Mouse (Mus musculus): ENCODE data around the gene Gm11037. TPM values are rescaled to one million over a fixed set of nuclear protein-coding genes. Genes with fewer than 3 reads are reported as not detected.

Gene Gm11037
- polyA plus RNA-seq, 1 experiment from 2014 or later: not detected

DNA sequence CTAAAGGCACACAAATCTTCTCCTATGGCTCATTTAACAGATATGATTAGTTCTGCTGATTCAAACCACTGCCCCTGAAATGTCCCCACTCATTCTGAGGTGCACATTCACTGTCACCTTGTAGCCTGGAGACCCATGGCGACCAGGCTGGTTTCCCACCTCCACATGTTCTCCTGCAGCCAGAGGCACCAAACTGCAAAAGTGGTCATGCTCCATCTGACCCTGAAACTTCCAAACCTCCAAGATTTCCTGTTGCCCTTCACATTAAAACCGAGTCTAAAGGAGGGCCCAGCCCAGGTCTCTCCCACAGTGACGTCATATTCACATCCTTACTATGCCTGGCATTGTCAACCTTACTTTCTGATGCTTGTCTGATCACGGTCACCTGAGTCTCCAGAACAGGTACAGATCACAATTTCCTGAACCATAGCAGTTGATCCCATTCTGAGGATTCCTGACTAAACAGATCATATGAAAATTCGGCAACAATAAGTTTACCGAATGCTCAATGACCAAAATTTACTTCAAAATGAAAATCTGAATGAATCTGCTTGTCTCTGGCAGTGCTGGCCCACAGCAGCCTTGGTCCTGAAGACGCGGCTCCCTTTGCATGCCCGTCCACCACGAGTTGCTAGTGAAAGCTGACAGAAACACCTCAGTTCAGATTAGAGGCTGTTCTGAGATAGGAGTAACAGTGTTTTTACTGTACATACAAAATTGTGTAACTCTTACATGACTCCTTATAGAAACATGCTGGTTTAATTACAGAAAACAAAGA, 997 bp upstream of the Gm11037 start:
- Histone ChIP-seq H3K9ac (no peak overlapping the region), H3K4me2 (no peak overlapping the region), H3K36me3 (replicated peaks) (no peaks in the 10 kb centered on the region), H3K4me3 (no peak overlapping the region), H3K27ac (no peak overlapping the region), H3K4me1 (peaks cover 3% of the 10 kb centered on the region), H3K27me3 (replicated peaks) (no peaks in the 10 kb centered on the region), H3K9me3 (no peaks in the 10 kb centered on the region)
- ATAC-seq (replicated peaks): no peak
- WGBS: 88% methylated on average over 10 of the region's 10 CpGs

DNA sequence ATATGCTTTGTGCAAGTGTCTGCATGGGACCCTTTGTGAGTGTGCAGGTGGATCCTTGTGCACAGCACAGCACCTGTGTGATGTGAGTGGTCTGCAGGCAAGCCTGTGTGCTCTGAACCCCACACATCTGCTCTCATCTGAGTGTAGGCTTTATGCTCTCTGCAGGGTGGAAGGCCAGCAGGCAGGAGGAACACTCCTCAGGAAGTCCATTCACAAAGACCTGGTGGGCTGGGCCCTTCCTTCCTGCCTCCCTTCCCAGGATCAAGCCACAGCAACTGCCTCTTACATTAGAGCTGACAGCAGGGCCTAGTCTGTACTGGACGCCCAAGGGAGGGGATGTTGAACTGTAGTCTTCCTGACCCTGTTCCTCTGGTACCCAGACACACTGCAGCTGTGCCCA, 1.1 kb downstream of the Gm11037 start:
- 67% methylated on average over 1 of the region's 1 CpGs for WGBS
- Histone ChIP-seq H3K36me3 (replicated peaks) (no peaks in the 10 kb centered on the region), H3K4me1 (no peaks in the 10 kb centered on the region), H3K27ac (no peak overlapping the region), H3K27me3 (replicated peaks) (no peaks in the 10 kb centered on the region), H3K4me3 (no peak overlapping the region), H3K9me3 (no peaks in the 10 kb centered on the region), H3K9ac (no peak overlapping the region), H3K4me2 (no peak overlapping the region)
- no peak for ATAC-seq (replicated peaks)

DNA sequence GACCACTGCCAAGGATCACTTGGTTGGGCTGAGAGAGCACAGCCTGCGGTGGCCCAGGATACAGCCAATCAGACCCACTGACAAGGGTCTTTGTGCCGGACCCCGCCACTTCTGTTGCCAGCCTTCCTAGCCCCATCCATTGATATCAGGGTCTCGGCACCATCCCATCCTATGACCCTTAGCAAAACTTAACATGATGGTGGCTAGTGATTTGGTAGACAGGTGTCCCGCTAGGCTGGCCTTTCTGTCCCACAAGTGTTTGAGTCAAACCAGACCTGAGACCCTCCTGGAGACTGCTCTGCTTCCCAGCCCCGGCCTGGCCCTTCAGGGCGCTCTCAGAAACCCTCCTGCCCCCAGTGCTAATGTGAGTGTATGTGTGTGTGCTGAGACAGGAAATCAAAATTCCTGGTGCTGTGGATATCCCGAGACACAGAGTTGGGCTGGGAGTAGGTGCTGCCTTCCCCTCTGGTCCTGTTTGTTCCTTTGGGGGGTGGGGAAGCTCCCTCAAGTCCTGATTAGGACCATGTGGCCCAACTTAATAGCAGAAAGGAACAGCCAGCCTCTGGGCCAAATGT, 1.6 kb downstream of the Gm11037 start:
- 84% methylated on average over 8 of the region's 8 CpGs for WGBS
- no peaks in the 10 kb centered on the region for H3K36me3 ChIP-seq (replicated peaks)
- no peaks in the 10 kb centered on the region for H3K4me1 ChIP-seq
- no peak overlapping the region for H3K4me2 ChIP-seq
- H3K9me3 ChIP-seq: no peaks in the 10 kb centered on the region
- no peak for ATAC-seq (replicated peaks)
- H3K27ac ChIP-seq: no peak overlapping the region
- no peak overlapping the region for H3K9ac ChIP-seq
- no peak overlapping the region for H3K4me3 ChIP-seq
- no peaks in the 10 kb centered on the region for H3K27me3 ChIP-seq (replicated peaks)

DNA sequence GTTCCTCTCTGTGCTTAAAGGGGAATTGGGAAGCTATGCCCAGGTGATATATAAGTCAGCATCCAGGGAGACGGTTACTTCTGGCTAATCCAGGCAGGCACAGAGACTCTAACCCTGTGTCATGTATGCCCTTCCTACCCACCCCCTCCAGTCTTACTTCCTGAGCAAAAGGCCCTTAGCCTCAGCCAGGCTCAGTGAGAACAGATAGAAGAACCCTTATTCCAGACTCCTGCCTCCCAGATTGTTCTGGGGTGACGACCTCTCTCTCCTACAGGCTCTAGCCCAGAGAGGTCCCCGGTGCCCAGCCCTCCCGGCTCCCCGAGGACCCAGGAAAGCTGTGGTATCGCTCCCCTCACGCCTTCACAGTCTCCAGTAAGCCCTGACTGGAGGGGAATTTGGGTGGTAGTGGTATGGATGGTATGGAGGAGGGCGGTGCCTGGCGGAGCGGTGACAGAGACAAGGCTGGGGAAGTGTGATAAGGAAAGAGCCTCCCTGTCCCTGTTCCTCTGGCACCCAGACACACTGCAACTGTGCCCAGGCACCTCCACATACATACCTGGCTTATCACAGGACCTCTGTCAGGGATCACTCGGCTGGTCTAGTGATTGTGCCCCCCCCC, 2.3 kb downstream of the Gm11037 start:
- Histone ChIP-seq H3K4me2 (no peak overlapping the region), H3K36me3 (replicated peaks) (no peaks in the 10 kb centered on the region), H3K9ac (no peak overlapping the region), H3K9me3 (no peaks in the 10 kb centered on the region), H3K4me3 (no peak overlapping the region), H3K27me3 (replicated peaks) (no peaks in the 10 kb centered on the region), H3K27ac (no peak overlapping the region), H3K4me1 (no peaks in the 10 kb centered on the region)
- ATAC-seq (replicated peaks): no peak
- 82% methylated on average over 11 of the region's 11 CpGs for WGBS

DNA sequence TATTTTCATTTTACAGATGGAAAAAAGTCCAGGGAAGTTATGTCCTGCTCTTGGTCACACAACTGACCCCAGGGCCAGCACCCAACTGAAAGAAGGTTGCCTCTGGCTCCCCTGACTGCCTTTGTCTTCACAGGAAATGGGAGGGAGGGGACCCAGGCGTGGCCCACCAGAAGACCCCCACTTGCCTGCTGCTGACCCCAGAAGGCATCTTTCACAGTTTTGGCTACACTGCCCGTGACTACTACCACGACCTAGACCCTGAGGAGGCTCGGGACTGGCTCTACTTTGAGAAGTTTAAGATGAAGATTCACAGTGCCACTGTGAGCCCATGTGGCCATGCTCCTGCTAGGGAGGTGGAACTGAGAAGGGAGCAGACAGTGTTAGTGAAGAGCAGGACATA, 5.0 kb downstream of the Gm11037 start:
- no peak overlapping the region for H3K4me2 ChIP-seq
- ATAC-seq (replicated peaks): no peak
- no peaks in the 10 kb centered on the region for H3K27me3 ChIP-seq (replicated peaks)
- H3K36me3 ChIP-seq (replicated peaks): no peaks in the 10 kb centered on the region
- no peaks in the 10 kb centered on the region for H3K9me3 ChIP-seq
- H3K27ac ChIP-seq: no peak overlapping the region
- no peak overlapping the region for H3K4me3 ChIP-seq
- no peaks in the 10 kb centered on the region for H3K4me1 ChIP-seq
- WGBS: 84% methylated on average over 4 of the region's 4 CpGs
- no peak overlapping the region for H3K9ac ChIP-seq

DNA sequence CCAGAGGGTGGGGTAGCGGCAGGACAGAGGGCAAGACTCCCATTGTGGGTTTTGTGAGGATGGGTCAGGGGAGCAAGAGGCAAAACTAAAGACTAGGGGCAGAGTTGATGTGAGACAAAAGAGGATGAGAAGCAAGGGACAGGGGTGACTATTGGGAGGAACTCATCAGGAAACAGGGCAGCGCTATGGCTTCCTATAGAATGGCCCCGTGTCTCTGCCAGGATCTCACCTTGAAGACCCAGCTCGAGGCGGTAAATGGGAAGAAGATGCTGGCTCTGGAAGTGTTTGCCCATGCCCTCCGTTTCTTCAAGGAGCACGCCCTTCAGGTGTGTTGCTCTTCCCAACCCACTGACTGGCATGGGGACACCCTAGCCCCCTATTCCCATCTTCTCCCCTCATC, 5.5 kb downstream of the Gm11037 start:
- Histone ChIP-seq H3K9ac (no peak overlapping the region), H3K4me2 (no peak overlapping the region), H3K36me3 (replicated peaks) (no peaks in the 10 kb centered on the region), H3K27me3 (replicated peaks) (no peaks in the 10 kb centered on the region), H3K27ac (no peak overlapping the region), H3K4me1 (no peaks in the 10 kb centered on the region), H3K9me3 (no peaks in the 10 kb centered on the region), H3K4me3 (no peak overlapping the region)
- ATAC-seq (replicated peaks): no peak
- WGBS: 86% methylated on average over 7 of the region's 7 CpGs

DNA sequence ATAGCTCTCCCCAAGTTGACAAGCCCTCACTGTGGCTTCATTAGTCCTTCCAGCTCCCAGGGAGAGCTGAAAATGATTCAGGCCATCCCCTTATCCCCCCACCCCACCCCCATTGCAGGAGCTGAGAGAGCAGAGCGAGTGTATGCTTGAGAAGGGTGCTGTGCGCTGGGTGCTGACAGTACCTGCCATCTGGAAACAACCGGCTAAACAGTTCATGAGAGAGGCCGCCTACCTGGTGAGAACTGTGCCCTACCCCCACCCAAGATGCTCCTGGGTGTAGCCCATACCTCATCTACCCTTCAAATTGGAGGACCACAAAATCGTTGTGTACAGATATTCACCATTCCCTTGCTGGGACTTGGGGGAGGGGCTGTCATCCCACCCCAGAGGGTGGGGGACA, 6.0 kb downstream of the Gm11037 start:
- no peak overlapping the region for H3K27ac ChIP-seq
- H3K4me3 ChIP-seq: no peak overlapping the region
- no peak overlapping the region for H3K4me2 ChIP-seq
- no peaks in the 10 kb centered on the region for H3K9me3 ChIP-seq
- no peak for ATAC-seq (replicated peaks)
- H3K36me3 ChIP-seq (replicated peaks): no peaks in the 10 kb centered on the region
- WGBS: 94% methylated on average over 5 of the region's 5 CpGs
- no peak overlapping the region for H3K9ac ChIP-seq
- no peaks in the 10 kb centered on the region for H3K4me1 ChIP-seq
- H3K27me3 ChIP-seq (replicated peaks): no peaks in the 10 kb centered on the region

DNA sequence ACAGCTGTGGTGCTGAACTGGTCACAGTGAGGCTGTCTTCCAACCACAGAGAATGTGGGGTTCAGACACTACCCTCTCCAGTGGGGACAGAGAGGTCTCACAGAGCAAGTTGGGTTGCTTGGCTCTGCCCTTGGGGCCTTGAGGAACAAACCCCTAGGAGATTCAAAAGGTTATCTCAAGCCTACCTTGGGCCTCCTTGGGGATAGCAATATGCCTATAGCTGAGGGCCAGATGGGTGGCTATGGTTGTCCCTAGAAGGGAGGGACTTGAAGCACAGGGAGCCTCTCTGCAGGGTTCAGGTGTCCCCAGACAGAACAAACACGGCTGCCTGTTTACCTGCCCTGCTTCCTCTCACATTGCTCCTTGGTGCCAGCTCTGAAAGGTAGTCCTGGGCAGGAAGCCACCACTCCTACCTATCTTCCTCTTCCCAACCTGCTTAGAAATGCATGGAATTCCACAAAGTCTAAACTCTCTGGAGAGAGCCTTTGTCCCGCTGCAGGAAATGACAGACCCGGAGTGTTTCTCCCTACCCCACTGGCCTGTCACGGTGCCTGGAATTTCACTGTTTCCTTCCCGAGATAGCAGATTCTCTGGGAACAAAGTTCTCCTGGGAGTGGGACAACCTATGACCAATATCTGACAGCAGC, 6.7 kb downstream of the Gm11037 start:
- 64% methylated on average over 5 of the region's 5 CpGs for WGBS
- Histone ChIP-seq H3K4me2 (no peak overlapping the region), H3K9me3 (no peaks in the 10 kb centered on the region), H3K9ac (no peak overlapping the region), H3K4me3 (no peak overlapping the region), H3K27me3 (replicated peaks) (no peaks in the 10 kb centered on the region), H3K36me3 (replicated peaks) (0 out of 2 replicates have a peak, but pooled peaks cover 7% of the 10 kb centered on the region), H3K27ac (no peak overlapping the region), H3K4me1 (no peaks in the 10 kb centered on the region)
- ATAC-seq (replicated peaks): no peak

DNA sequence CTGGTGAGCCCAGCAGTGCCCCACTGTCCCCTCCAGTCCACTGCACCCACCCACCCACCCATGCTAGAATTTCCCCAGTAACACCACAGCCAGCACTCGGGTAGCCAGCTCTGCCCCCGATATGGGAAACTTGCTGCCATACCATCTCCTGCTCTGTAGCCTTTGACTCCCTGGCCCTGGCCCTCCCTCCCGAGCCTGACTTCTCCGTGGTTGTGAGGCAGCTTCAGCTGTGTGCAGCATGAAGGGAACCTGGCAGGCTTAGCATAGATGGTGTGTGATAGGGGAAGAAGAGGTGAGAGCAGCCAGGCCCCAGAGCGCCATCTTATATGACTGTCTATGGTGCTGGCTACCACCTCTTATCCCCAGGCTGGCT, 7.2 kb downstream of the Gm11037 start:
- H3K27ac ChIP-seq: no peak overlapping the region

GRCm38 (mm10) chr2:131141336-131141986, 8.2 kb downstream of the Gm11037 start:
- ATAC-seq (replicated peaks): no peak
- Histone ChIP-seq H3K27me3 (replicated peaks) (no peaks in the 10 kb centered on the region), H3K4me3 (no peak overlapping the region), H3K27ac (no peak overlapping the region), H3K9me3 (no peaks in the 10 kb centered on the region), H3K36me3 (replicated peaks) (peaks cover 15% of the 10 kb centered on the region; the same call in 1 of the 2 replicates), H3K4me2 (no peak overlapping the region), H3K9ac (no peak overlapping the region), H3K4me1 (no peaks in the 10 kb centered on the region)
- WGBS: 90% methylated on average over 8 of the region's 8 CpGs

More for the DNA sequence above, 7.2 kb downstream of the Gm11037 start:
- Histone ChIP-seq H3K4me2 (no peak overlapping the region), H3K27me3 (replicated peaks) (no peaks in the 10 kb centered on the region), H3K9me3 (no peaks in the 10 kb centered on the region), H3K36me3 (replicated peaks) (0 out of 2 replicates have a peak, but pooled peaks cover 9% of the 10 kb centered on the region), H3K4me1 (no peaks in the 10 kb centered on the region), H3K9ac (no peak overlapping the region), H3K4me3 (no peak overlapping the region)
- no peak for ATAC-seq (replicated peaks)
- 78% methylated on average over 5 of the region's 5 CpGs for WGBS

DNA sequence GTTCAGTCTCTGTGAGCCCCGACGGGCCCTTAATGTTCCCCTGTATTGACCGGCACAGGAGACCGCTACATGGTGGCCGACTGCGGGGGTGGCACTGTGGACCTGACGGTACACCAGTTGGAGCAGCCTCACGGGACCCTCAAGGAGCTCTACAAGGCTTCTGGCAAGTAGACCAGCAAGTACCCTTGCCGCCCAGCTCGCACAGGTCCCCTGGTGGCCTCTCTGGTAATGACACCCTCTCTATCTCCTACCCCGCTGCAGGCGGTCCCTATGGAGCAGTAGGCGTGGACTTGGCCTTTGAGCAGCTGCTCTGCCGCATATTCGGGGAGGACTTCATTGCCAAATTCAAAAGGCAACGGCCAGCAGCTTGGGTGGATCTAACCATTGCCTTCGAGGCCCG, 9.3 kb downstream of the Gm11037 start:
- no peak overlapping the region for H3K27ac ChIP-seq
- H3K9ac ChIP-seq: no peak overlapping the region
- WGBS: 32% methylated on average over 18 of the region's 18 CpGs
- H3K4me2 ChIP-seq: no peak overlapping the region
- no peaks in the 10 kb centered on the region for H3K9me3 ChIP-seq
- no peak for ATAC-seq (replicated peaks)
- H3K4me1 ChIP-seq: no peaks in the 10 kb centered on the region
- H3K27me3 ChIP-seq (replicated peaks): no peaks in the 10 kb centered on the region
- peaks cover 25% of the 10 kb centered on the region; the same call in 1 of the 2 replicates for H3K36me3 ChIP-seq (replicated peaks)
- H3K4me3 ChIP-seq: no peak overlapping the region

All from midbrain, embryonic 15.5 days (tissue).